Comparison of ENCODE assay signal across 17 mouse cellular contexts in the genomic region with DNA sequence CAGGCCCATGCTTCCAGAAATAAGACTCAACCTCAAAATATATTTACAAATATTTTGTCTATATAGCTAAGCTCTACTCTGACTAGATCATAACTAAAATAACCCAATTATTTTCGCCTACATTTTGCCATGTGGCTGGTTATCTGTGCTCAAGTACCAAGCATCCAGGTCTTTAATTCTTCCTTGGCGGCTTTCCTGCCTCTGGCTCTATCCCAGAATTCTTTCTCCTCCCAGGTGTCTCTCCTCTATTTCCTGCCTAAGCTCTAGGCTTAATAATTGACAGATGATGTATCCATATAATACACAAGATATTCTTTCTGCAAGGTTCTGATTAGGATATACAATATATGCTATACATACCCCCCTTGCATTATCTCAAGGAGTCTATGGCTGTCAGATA.
DNase-seq lines count a peak whose midpoint lies in the region; TF ChIP-seq lines count a peak whose summit lies in the region.
"Had no signal": no experiment of that assay in that cellular context is flagged by ENCODE, and none has a peak within 500 bp of the region (broad histone marks: within the 10 kb centered on the region; RNA-seq: fewer than 3 reads in every experiment).

No protein-coding gene starts in this region.

- no peak for TF ChIP-seq CTCF in cerebellum, adult 2 months (IDR thresholded peaks at IDR 0.05; ENCODE audit: borderline replicate concordance, insufficient read depth, low read depth, low read length)

- no peak overlapping the region for H3K27ac ChIP-seq in cerebellum, adult 2 months (ENCODE audit: insufficient read depth, low read length)
- H3K27ac ChIP-seq: embryonic facial prominence, embryonic 10.5 days; embryonic facial prominence, embryonic 12.5 days; forebrain, embryonic 13.5 days; forebrain, embryonic 15.5 days had no signal

- no peaks in the 10 kb centered on the region for H3K27me3 ChIP-seq in cerebellum, adult 2 months (ENCODE audit: control insufficient read depth, insufficient read depth, low read length)
- H3K27me3 ChIP-seq: CH12.LX; embryonic facial prominence, embryonic 12.5 days; forebrain, embryonic 13.5 days; forebrain, embryonic 15.5 days had no signal

- TF ChIP-seq POLR2A in cerebellum, adult 2 months (IDR thresholded peaks at IDR 0.05; ENCODE audit: borderline replicate concordance, insufficient read depth, low read length), result no peak

- no peaks in the 10 kb centered on the region for H3K4me1 ChIP-seq in cerebellum, adult 2 months (ENCODE audit: control insufficient read depth, insufficient read depth, low read length)
- H3K4me1 ChIP-seq: embryonic facial prominence, embryonic 12.5 days; forebrain, embryonic 13.5 days; forebrain, embryonic 15.5 days had no signal

- WGBS in cerebellum, adult 2 months, result 31% methylated on average over 2 of the region's 2 CpGs

- DNase-seq in cerebellum, adult 2 months, result peak; percentile 12 to 23
- no peak for DNase-seq in cerebellum, adult 11-12 months
- peak; percentile 79 to 80 for DNase-seq in cerebellum, postnatal 14 days
- DNase-seq in cerebellum, adult 11 months, result no peak
- DNase-seq in cerebellum, postnatal 36 days, result peak; percentile 16 to 28
- DNase-seq in cerebellum, adult 9-11 months, result no peak
- DNase-seq: adrenal gland, adult 8-10 months; adrenal gland, postnatal 14 days; adrenal gland, postnatal 36 days; B cell, adult 2 months; cerebellum, adult 18-20 months; forebrain, postnatal 0 days had no signal

- H3K4me3 ChIP-seq in cerebellum, adult 2 months (replicated peaks; ENCODE audit: insufficient read depth, low read depth, low read length), result no peak overlapping the region
- H3K4me3 ChIP-seq: embryonic facial prominence, embryonic 10.5 days; embryonic facial prominence, embryonic 12.5 days; forebrain, embryonic 13.5 days; forebrain, embryonic 15.5 days had no signal

Comparison
In these comparisons a context has a peak if more than half of its experiments do, and no peak if none do; other contexts are left out.
1. DNase-seq: peak in cerebellum, adult 2 months (2 of 2), cerebellum, postnatal 14 days (2 of 2) and cerebellum, postnatal 36 days (2 of 2); none in cerebellum, adult 11-12 months (single experiment), cerebellum, adult 11 months (single experiment) and cerebellum, adult 9-11 months (single experiment).